Mouse (Mus musculus) olfactory bulb, adult 2 months (tissue): ENCODE results near the gene Nagk.

Experiments
- CTCF ChIP-seq: fragments of 200-500 bp; IDR thresholded peaks from 2 replicates; pipeline ENCODE4 v1.5.1; 2012; ENCODE audit warnings: low read depth, mild to moderate bottlenecking, low read length, moderate library complexity; ENCODE audit not compliant: insufficient read depth
- POLR2A ChIP-seq: fragments of 200-500 bp; IDR thresholded peaks from 2 replicates; pipeline ENCODE4 v1.6.1; 2012; ENCODE audit warnings: mild to moderate bottlenecking, low read depth, low read length, moderate library complexity; ENCODE audit not compliant: insufficient read depth

- peak; percentile 62 for TF ChIP-seq CTCF
- peak; percentile 88 for TF ChIP-seq POLR2A
Observed at GRCm38 (mm10) chr6:83775638-83776293, 19.0 kb upstream of the Nagk start, which contains the start of gene Tex261.
